Mouse (Mus musculus): ENCODE results near the gene Vasn. TPM values are rescaled to one million over a fixed set of nuclear protein-coding genes. Genes with fewer than 3 reads are reported as not detected.

Vasn gene
- polyA plus RNA-seq, 1 experiment: 9.9 TPM

DNA sequence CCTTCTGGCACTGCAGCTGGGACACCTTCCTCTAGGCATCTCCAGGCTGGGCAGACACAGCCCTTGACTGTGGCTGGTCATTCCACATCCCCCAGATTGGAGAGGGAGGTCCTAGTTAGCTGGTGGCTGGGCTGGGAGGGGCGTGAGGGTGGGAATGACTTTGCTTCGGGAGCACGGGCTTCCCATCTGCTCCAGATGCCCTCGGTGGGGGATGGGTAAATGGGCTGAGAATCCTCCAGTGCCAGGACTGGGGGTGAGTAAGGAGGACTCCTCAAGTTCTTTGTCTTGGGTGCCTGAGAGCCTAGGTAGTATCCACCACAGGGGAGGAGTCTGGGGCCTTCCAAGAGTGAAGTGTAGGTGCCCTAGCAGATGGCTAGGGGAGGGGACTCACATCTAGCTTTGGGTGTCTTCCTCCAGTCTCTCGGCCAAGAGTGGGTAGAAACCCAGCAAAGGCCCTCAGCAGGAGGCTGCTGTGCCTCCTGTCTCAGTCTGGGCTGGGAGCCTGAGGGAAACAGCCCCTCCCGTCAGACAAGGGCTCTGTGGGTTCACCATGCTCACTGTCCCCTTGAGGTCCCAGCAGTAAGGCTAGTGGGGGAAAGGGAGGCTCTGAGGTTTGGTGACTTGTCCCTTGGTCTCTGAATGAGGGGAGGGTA is 40.7 kb upstream of the Vasn start:
- DNase-seq (ENCODE audit: low read depth): peak; percentile 47
- TF ChIP-seq POLR2A (IDR thresholded peaks at IDR 0.05; ENCODE audit: borderline replicate concordance, extremely low read depth, insufficient read depth, insufficient read length, poor library complexity, severe bottlenecking) (no peak), CTCF (IDR thresholded peaks at IDR 0.05; ENCODE audit: borderline replicate concordance, extremely low read depth, insufficient read depth, insufficient read length) (no peak)

DNA sequence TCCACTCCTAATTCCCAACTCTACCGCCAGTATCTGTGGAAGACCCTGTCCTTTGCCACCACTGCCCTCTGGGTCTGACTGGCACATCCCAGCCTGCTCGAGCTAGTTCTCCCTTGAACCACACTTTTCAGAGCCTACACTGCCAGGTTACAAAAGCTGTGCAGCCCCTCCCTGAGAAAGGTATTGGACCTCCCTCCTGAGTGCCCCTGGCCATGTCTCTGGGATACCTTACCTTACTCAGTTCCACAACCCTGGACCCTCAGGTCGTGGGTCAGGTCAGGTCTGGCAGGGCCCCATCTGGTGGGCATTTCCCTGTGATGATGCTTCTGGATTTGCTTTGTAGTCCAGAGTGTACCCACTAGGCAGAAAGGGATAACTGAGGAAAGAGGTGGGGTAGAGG is 40.1 kb upstream of the Vasn start:
- TF ChIP-seq POLR2A (IDR thresholded peaks at IDR 0.05; ENCODE audit: borderline replicate concordance, extremely low read depth, insufficient read depth, insufficient read length, poor library complexity, severe bottlenecking) (no peak), CTCF (IDR thresholded peaks at IDR 0.05; ENCODE audit: borderline replicate concordance, extremely low read depth, insufficient read depth, insufficient read length) (no peak)
- no peak for DNase-seq (ENCODE audit: low read depth)

DNA sequence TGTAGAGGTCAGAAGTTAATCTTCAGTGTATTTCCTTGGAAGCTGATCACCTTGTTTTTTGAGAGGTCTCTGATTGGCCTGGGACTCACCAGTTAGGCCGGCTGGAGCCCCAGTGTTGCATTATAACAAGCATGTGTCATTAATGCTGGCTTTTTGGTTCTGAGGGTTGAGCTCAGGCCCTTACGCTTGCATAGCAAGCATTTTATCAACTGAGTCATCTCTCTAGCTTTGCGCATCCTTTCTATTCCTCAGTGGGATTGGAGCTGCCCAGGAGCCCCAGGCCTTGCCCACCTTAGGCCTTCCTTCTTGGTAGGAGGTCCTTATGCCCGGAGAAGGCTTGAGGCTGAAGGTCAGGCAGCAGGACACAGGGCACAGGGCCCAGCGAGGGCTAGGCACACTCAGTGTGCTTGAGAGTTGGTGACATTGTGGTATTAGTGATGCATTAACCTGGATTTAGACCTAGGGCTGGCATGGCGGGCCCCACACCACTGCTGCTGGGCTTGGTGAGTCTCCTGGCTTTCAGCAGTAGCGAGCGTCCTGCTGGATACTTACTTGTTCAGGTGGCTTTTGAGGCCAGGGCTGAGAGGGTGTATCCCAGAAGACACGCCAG is 38.9 kb upstream of the Vasn start:
- no peak for DNase-seq (ENCODE audit: low read depth)
- TF ChIP-seq POLR2A (IDR thresholded peaks at IDR 0.05; ENCODE audit: borderline replicate concordance, extremely low read depth, insufficient read depth, insufficient read length, poor library complexity, severe bottlenecking): no peak
- TF ChIP-seq CTCF (IDR thresholded peaks at IDR 0.05; ENCODE audit: borderline replicate concordance, extremely low read depth, insufficient read depth, insufficient read length): no peak

DNA sequence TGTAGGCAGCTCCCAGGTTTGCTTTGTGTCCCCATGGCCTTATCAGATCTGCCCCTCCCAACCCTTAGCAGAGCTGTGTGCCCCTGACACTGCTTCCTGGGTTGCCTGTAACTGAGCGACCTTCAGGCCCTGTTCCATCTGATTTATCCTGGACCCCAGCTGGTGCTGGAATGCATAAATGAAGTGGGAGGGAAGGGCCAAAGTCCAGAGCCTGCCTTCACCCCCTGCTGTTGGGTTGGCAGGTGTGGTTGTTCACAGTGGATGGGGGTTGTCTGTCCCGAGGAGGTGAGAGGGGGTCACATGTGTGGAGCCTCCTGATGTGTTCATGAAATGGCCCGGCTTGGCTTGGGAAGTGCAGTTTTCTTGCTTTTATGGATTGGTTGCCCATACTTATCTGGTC is 37.6 kb upstream of the Vasn start:
- no peak for DNase-seq (ENCODE audit: low read depth)

DNA sequence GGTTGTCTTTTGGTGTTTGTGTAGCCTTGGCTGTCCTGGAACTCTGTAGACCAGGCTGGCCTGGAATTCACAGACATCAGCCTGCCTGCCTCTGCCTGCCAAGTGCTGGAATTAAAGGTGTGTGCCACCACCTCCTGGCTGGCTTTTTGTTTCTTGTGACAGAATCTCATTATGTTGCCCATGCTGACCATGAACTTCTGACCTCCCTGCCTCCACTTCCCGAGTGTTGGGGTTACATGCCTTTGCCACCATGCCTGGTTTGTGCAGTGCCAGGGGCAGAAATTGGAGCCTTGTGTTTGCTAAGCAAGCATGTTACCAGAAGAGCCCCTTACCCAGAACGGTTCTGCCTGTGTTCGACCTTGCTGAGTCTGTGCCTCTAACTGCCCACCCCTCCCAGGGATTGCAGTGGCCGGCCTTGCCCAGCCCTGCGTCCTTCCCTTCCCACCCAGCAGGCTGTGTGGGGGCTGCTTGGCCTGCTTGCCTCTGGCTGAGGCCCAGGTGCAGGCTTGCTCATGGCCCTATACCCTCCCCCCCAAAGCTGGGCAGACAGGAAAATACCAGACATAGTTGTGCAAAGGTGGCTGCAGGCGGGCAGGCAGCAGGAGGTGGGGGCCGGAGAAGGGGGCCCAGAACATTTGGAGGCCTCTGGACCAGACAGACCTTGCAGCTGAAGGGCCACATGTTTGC is 36.8 kb upstream of the Vasn start:
- no peak for DNase-seq (ENCODE audit: low read depth)

More for the DNA sequence above, 37.6 kb upstream of the Vasn start:
- TF ChIP-seq POLR2A (IDR thresholded peaks at IDR 0.05; ENCODE audit: borderline replicate concordance, extremely low read depth, insufficient read depth, insufficient read length, poor library complexity, severe bottlenecking) (no peak), CTCF (IDR thresholded peaks at IDR 0.05; ENCODE audit: borderline replicate concordance, extremely low read depth, insufficient read depth, insufficient read length) (no peak)

DNA sequence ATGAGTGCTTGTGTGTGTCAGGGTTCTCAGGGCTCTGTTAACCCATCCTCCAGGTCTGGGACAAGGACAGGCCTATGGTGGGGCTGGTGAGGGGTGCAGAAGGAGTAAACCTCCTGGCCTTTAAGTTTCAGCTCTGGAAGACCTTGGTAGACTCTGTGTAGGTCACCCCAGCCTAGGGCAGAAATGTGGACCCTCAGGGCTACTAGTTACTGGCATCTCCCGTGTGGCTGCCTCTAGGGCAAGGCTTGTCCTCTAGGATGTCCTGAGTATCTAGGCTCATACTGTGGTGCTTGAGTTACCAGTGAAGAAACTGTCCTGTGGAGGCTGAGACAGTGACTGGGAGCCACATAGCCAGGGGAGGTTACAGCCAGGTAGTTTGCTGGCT is 36.3 kb upstream of the Vasn start:
- no peak for DNase-seq (ENCODE audit: low read depth)
- TF ChIP-seq POLR2A (IDR thresholded peaks at IDR 0.05; ENCODE audit: borderline replicate concordance, extremely low read depth, insufficient read depth, insufficient read length, poor library complexity, severe bottlenecking) (no peak), CTCF (IDR thresholded peaks at IDR 0.05; ENCODE audit: borderline replicate concordance, extremely low read depth, insufficient read depth, insufficient read length) (no peak)

More for the DNA sequence above, 36.8 kb upstream of the Vasn start:
- TF ChIP-seq POLR2A (IDR thresholded peaks at IDR 0.05; ENCODE audit: borderline replicate concordance, extremely low read depth, insufficient read depth, insufficient read length, poor library complexity, severe bottlenecking) (no peak), CTCF (IDR thresholded peaks at IDR 0.05; ENCODE audit: borderline replicate concordance, extremely low read depth, insufficient read depth, insufficient read length) (no peak)

DNA sequence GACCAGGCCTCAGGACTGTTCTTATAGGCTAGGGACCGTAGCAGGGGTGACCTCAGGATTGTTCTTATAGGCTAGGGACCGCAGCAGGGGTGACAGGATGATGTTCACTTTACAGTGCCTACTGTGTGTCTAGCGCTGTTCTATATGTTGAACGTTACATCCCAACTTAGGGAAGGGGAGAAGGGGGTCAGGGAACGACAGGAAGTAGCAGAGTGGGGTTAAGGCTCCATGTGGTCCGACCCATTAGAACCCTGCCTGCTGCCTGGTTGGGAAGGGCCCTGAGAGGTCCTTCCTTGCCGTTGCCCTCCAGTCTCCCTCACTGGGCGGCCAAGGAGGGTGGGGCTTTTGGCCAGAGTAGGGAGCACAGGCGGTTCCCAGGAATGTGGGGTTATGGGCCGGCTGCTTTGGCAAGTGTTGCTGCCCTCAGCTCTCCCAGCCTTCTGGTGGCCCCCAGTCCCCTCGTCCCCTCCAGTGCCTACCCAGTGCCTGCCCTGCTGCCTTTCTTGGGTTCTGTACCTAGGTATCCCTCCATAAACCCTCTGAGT is 35.4 kb upstream of the Vasn start:
- DNase-seq (ENCODE audit: low read depth): no peak
- TF ChIP-seq POLR2A (IDR thresholded peaks at IDR 0.05; ENCODE audit: borderline replicate concordance, extremely low read depth, insufficient read depth, insufficient read length, poor library complexity, severe bottlenecking) (no peak), CTCF (IDR thresholded peaks at IDR 0.05; ENCODE audit: borderline replicate concordance, extremely low read depth, insufficient read depth, insufficient read length) (no peak)

DNA sequence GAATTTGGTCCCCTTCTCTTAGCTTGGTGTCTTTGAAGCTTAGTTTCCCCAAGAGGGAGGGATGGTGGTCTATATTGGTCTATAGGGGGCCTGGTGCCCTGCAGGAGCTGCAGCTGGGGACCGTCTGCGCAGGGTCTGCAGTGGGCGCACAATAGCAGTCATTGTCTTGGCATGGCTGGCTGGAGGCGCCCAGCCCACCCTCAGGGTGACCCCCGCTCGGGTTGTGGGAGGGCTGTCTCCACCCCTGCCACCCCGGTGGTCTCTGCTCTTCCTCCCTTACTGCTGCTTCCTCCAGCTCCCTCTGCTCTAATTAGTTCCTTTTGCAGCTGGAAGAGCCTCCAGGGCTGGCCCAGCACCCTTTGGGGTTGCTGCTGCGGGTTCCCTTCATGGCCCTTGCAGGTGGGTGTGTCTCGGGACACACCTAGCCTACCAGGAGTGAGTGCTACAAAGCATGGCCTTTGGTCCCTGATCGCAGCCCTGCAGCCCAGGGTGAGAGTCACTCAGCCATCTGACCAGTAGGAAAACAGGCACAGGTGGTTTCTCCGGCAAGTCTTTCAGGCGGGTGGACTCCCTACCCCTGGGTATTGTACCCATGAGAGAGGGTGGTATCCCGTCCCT is 34.1 kb upstream of the Vasn start:
- no peak for DNase-seq (ENCODE audit: low read depth)
- no peak for TF ChIP-seq CTCF (IDR thresholded peaks at IDR 0.05; ENCODE audit: borderline replicate concordance, extremely low read depth, insufficient read depth, insufficient read length)
- no peak for TF ChIP-seq POLR2A (IDR thresholded peaks at IDR 0.05; ENCODE audit: borderline replicate concordance, extremely low read depth, insufficient read depth, insufficient read length, poor library complexity, severe bottlenecking)

DNA sequence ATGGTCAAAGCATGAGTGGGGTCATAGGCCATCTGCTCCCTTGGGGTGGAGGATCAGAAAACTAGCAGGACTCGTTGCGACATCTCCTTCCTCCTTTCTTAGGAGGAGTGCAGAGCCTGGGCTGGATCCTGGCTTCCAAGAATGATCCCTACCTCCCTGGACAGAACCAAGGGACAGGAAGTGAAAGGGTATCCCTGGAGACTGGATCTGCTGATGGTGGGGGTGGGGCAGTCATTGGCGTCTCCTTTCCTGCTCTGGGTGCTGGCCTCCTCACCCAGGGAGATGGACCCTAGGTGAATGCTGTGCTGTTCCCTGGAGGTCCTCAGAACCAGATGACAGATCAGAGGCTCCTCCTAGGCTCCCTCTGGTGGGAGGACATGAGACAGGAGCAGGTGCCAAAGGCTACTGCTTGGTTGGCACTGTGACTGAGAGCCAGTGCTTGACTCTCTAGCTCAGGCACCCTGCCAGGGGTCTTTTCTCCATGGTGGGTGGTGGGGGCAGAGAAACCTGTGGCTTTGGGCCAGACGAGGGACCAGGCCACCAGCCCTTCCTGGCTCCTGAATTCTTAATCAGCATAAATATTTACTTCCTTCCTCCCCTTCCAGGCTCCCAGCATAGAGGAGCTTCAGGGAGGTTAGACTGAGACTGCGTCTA is 33.2 kb upstream of the Vasn start:
- TF ChIP-seq POLR2A (IDR thresholded peaks at IDR 0.05; ENCODE audit: borderline replicate concordance, extremely low read depth, insufficient read depth, insufficient read length, poor library complexity, severe bottlenecking) (no peak), CTCF (IDR thresholded peaks at IDR 0.05; ENCODE audit: borderline replicate concordance, extremely low read depth, insufficient read depth, insufficient read length) (peak; percentile 53; the same call in 1 of the 2 replicates)
- peak; percentile 45 for DNase-seq (ENCODE audit: low read depth)

DNA sequence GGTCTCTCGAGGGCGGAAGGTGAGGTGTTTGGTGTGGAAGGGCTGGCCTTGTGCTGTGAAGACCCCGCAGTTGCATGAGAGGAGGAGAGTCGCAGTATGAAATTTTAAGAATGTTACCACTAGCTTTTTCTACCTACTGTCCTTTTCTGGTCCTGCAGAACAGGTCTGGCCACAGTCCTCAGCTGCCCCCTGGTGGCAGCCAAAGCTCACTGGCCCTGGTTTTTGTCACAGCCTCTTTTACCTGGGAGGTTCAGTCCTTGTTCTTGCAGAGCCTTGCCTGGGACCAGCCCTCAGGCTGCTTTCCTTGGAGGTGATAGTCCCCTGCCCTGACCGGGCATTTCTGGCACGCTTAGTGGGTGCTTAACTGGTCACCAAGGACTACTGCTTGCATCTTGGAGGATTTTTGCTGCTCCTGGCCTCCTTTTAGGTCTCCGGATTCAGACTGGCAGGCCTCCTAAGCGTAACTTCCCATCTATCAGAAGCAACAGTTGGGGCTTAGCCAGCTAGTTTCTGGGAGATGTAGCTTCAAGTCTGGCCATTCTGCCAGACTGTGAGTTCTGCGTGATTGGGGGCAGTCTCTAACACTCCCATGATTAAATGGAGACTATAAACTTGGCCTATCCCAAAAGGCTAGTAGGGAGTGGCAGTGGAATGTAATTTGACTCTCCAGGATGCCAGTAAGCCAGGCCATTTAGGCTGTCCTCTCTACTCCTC is 31.8 kb upstream of the Vasn start:
- peak; percentile 89 for DNase-seq (ENCODE audit: low read depth)

More for the DNA sequence above, 31.8 kb upstream of the Vasn start:
- TF ChIP-seq CTCF (IDR thresholded peaks at IDR 0.05; ENCODE audit: borderline replicate concordance, extremely low read depth, insufficient read depth, insufficient read length) (peak; percentile 97), POLR2A (IDR thresholded peaks at IDR 0.05; ENCODE audit: borderline replicate concordance, extremely low read depth, insufficient read depth, insufficient read length, poor library complexity, severe bottlenecking) (no peak)
